Mouse (Mus musculus) heart, postnatal 10 days (tissue): ENCODE measurements around the gene Traf5. TPM values are rescaled to one million over a fixed set of nuclear protein-coding genes. Genes with fewer than 3 reads are reported as not detected.
A peak's percentile ranks its signal among the peaks of the same experiment; 100 is the strongest.

Source experiments
- DNase-seq, 2 experiments: peaks; one replicate each; pipeline ENCODE4 v3.0.0; 2021
- intact Hi-C: fragments of 180-260 bp; cut with DNase I; formaldehyde crosslinking; loops from one replicate; pipeline ENCODE4 v1.15.1; 2025
- total RNA-seq, 2 experiments: library from RNA; stranded (reverse); gene quantifications; 2 replicates each; pipeline ENCODE4 v1.2.3; 2021

Gene Traf5
- total RNA-seq: 10 to 100 TPM in 1 of 2 experiments, 1 to 10 TPM in 1; 8.6 to 11.7 TPM

GRCm38 (mm10) chr1:192091806-192092772, at the start of gene Traf5:
Traf5 (minus strand) TSS chr1:192092559.
- intact Hi-C loops: loop anchor here (2.0 kb wide), 1 partner anchor 29 kb away; no protein-coding TSS in a partner anchor
- peak; percentile 97 to 98 for DNase-seq

- DNase-seq: no peak
- intact Hi-C loops: no loop called here
These were observed 48.0 kb upstream of the Traf5 start for GRCm38 (mm10) chr1:192140313-192140712.

- intact Hi-C loops: no loop called here
These were observed 45.9 kb upstream of the Traf5 start, which contains the start of gene Rcor3 for GRCm38 (mm10) chr1:192137926-192138910. Rcor3 (minus strand) TSS chr1:192138062.

GRCm38 (mm10) chr1:192137291-192137925, 45.0 kb upstream of the Traf5 start:
- peak in 1 of 2 experiments; percentile 47 for DNase-seq
- intact Hi-C loops: no loop called here

More at GRCm38 (mm10) chr1:192137926-192138910, 45.9 kb upstream of the Traf5 start, which contains the start of gene Rcor3:
- DNase-seq: peak; percentile 86 to 87

- DNase-seq: peak; percentile 88 to 90
- intact Hi-C loops: no loop called here
These were observed 44.4 kb upstream of the Traf5 start for GRCm38 (mm10) chr1:192136561-192137290.

- intact Hi-C loops: no loop called here
- DNase-seq: no peak
These were observed 37.8 kb upstream of the Traf5 start for GRCm38 (mm10) chr1:192130202-192130601.

GRCm38 (mm10) chr1:192128343-192128742, 36.0 kb upstream of the Traf5 start:
- DNase-seq: no peak
- intact Hi-C loops: no loop called here

GRCm38 (mm10) chr1:192125761-192126160, 33.4 kb upstream of the Traf5 start:
- DNase-seq: no peak
- intact Hi-C loops: no loop called here

- intact Hi-C loops: no loop called here
- no peak for DNase-seq
These were observed 23.9 kb upstream of the Traf5 start for GRCm38 (mm10) chr1:192116262-192116661.

- intact Hi-C loops: no loop called here
- no peak for DNase-seq
These were observed 23.0 kb upstream of the Traf5 start for GRCm38 (mm10) chr1:192115378-192115777.

GRCm38 (mm10) chr1:192109169-192109568, 16.8 kb upstream of the Traf5 start:
- intact Hi-C loops: loop anchor here (10.0 kb wide), 1 partner anchor 514 kb away; no protein-coding TSS in a partner anchor
- peak; percentile 78 to 82 for DNase-seq

GRCm38 (mm10) chr1:192107352-192107751, 15.0 kb upstream of the Traf5 start:
- peak in 1 of 2 experiments; percentile 44 for DNase-seq
- intact Hi-C loops: loop anchor here (10.0 kb wide), 1 partner anchor 513 kb away; no protein-coding TSS in a partner anchor

- intact Hi-C loops: loop anchor here (10.0 kb wide), 1 partner anchor 511 kb away; no protein-coding TSS in a partner anchor
These were observed 13.6 kb upstream of the Traf5 start for GRCm38 (mm10) chr1:192105902-192106389.

GRCm38 (mm10) chr1:192104021-192104420, 11.7 kb upstream of the Traf5 start:
- intact Hi-C loops: loop anchor here (10.0 kb wide), 1 partner anchor 509 kb away; no protein-coding TSS in a partner anchor
- DNase-seq: no peak

More at GRCm38 (mm10) chr1:192105902-192106389, 13.6 kb upstream of the Traf5 start:
- DNase-seq: no peak

GRCm38 (mm10) chr1:192103176-192103575, 10.8 kb upstream of the Traf5 start:
- DNase-seq: no peak
- intact Hi-C loops: loop anchor here (10.0 kb wide), 1 partner anchor 508 kb away; no protein-coding TSS in a partner anchor

- intact Hi-C loops: loop anchor here (10.0 kb wide), 1 partner anchor 507 kb away; no protein-coding TSS in a partner anchor
- DNase-seq: no peak
These were observed 9.0 kb upstream of the Traf5 start for GRCm38 (mm10) chr1:192101359-192101758.

GRCm38 (mm10) chr1:192100742-192101141, 8.4 kb upstream of the Traf5 start:
- intact Hi-C loops: loop anchor here (10.0 kb wide), 1 partner anchor 506 kb away; no protein-coding TSS in a partner anchor
- DNase-seq: no peak

GRCm38 (mm10) chr1:192095626-192096025, 3.3 kb upstream of the Traf5 start:
- intact Hi-C loops: no loop called here
- DNase-seq: no peak
